Mouse (Mus musculus) hindbrain, postnatal 0 days (tissue): Measurements from ENCODE around the gene Qtrt2. TPM values are rescaled to one million over a fixed set of nuclear protein-coding genes. Genes with fewer than 3 reads are reported as not detected.

Experiments
- ATAC-seq: fragments of 200-750 bp; cut with Nextera tagmentation; 2 replicates; pipeline ENCODE4 v1.8.0; 2017; ENCODE audit warnings: mild to moderate bottlenecking, moderate TSS enrichment, moderate library complexity
- DNase-seq: peaks from one replicate; pipeline ENCODE4 v3.0.0-alpha.2; 2015; ENCODE audit warnings: low spot score
- H3K27ac ChIP-seq: fragments of 300-500 bp; sonication (generic); 2 replicates; pipeline ENCODE4 v1.5.1; 2014; ENCODE audit warnings: mild to moderate bottlenecking
- H3K27me3 ChIP-seq: fragments of 300-500 bp; sonication (generic); 2 replicates; pipeline ENCODE4 v1.6.1; 2014; ENCODE audit warnings: low read length, mixed read lengths; ENCODE audit not compliant: insufficient read depth
- H3K36me3 ChIP-seq: fragments of 300-500 bp; sonication (generic); 2 replicates; pipeline ENCODE4 v1.6.1; 2014; ENCODE audit warnings: low read length, mixed read lengths; ENCODE audit not compliant: insufficient read depth
- H3K4me1 ChIP-seq: fragments of 300-500 bp; sonication (generic); 2 replicates; pipeline ENCODE4 v1.6.1; 2014; ENCODE audit warnings: antibody characterized with exemption, low read length, mixed read lengths; ENCODE audit not compliant: insufficient read depth
- H3K4me2 ChIP-seq: fragments of 300-500 bp; sonication (generic); 2 replicates; pipeline ENCODE4 v1.6.1; 2014; ENCODE audit warnings: low read depth, mild to moderate bottlenecking, low read length, moderate library complexity, mixed read lengths
- H3K4me3 ChIP-seq: fragments of 300-500 bp; sonication (generic); 2 replicates; pipeline ENCODE4 v1.5.1; 2014; ENCODE audit warnings: low read length
- H3K9ac ChIP-seq: fragments of 300-500 bp; sonication (generic); replicated peaks from 2 replicates; pipeline ENCODE4 v1.6.1; 2014; ENCODE audit warnings: mild to moderate bottlenecking, low read length, moderate library complexity, mixed read lengths
- H3K9me3 ChIP-seq: fragments of 300-500 bp; sonication (generic); 2 replicates; pipeline ENCODE4 v1.6.1; 2016; ENCODE audit warnings: low read length, mixed read lengths
- CTCF ChIP-seq: IDR thresholded peaks from 2 replicates; pipeline ENCODE4 v1.5.1; 2016; ENCODE audit warnings: antibody characterized with exemption, control low read depth, low read depth
- WGBS: fragments of 180-500 bp; shearing (Covaris S2); extraction: QIAGEN DNeasy Blood & Tissue Kit; methylation state at CpG from one replicate; pipeline ENCODE4 v1.1.7; 2014; 5-methylcytosine and 5-hydroxymethylcytosine counted together
- polyA plus RNA-seq: library from polyadenylated mRNA; unstranded; fragments of >200 nt; fragmentation: Nextera tagmentation; extraction: Ambion mirVana; gene quantifications from 2 replicates; pipeline ENCODE4 v1.2.1, GENCODE M21; 2015
- total RNA-seq: library from RNA; depleted of rRNA; stranded (reverse); fragments of >200 nt; gene quantifications from 2 replicates; pipeline ENCODE4 v1.2.3, GENCODE M21; 2014

Qtrt2 gene
- total and polyA plus RNA-seq, 2 experiments from 2014 or later = 11.3 to 29.7 TPM

- 60% methylated on average over 13 of the region's 13 CpGs for WGBS
- ATAC-seq (peak; percentile 86), DNase-seq (peak; percentile 50)
- Histone ChIP-seq H3K4me1 (no peaks in the 10 kb centered on the region), H3K4me3 (no peak overlapping the region), H3K27ac (peak overlapping the region; percentile 21; the same call in 1 of the 2 replicates), H3K27me3 (no peaks in the 10 kb centered on the region), H3K9me3 (no peaks in the 10 kb centered on the region), H3K4me2 (no peak overlapping the region), H3K36me3 (no peaks in the 10 kb centered on the region), H3K9ac (no peak overlapping the region)
- TF ChIP-seq CTCF = no peak
These were observed 39.3 kb upstream of the Qtrt2 start for GRCm38 (mm10) chr16:43965781-43966389.

- ATAC-seq = no peak
- H3K27ac ChIP-seq = no peak overlapping the region
- no peaks in the 10 kb centered on the region for H3K9me3 ChIP-seq
- 60% methylated on average over 3 of the region's 3 CpGs for WGBS
- no peak overlapping the region for H3K4me2 ChIP-seq
- H3K27me3 ChIP-seq = no peaks in the 10 kb centered on the region
- H3K4me3 ChIP-seq = no peak overlapping the region
- no peak for DNase-seq
- no peaks in the 10 kb centered on the region for H3K36me3 ChIP-seq
- no peak overlapping the region for H3K9ac ChIP-seq
- H3K4me1 ChIP-seq = no peaks in the 10 kb centered on the region
- TF ChIP-seq CTCF = no peak
These were observed 37.2 kb upstream of the Qtrt2 start for GRCm38 (mm10) chr16:43963780-43964179.

- ATAC-seq (no peak), DNase-seq (no peak)
- Histone ChIP-seq H3K27me3 (no peaks in the 10 kb centered on the region), H3K27ac (no peak overlapping the region), H3K4me2 (no peak overlapping the region), H3K4me1 (no peaks in the 10 kb centered on the region), H3K36me3 (no peaks in the 10 kb centered on the region), H3K9ac (no peak overlapping the region), H3K9me3 (no peaks in the 10 kb centered on the region), H3K4me3 (no peak overlapping the region)
- TF ChIP-seq CTCF = no peak
- WGBS = 90% methylated on average over 9 of the region's 9 CpGs
These were observed 36.7 kb upstream of the Qtrt2 start for GRCm38 (mm10) chr16:43963291-43963690.

- Histone ChIP-seq H3K4me3 (no peak overlapping the region), H3K27me3 (no peaks in the 10 kb centered on the region), H3K9ac (no peak overlapping the region), H3K27ac (no peak overlapping the region), H3K4me1 (no peaks in the 10 kb centered on the region), H3K4me2 (no peak overlapping the region), H3K9me3 (no peaks in the 10 kb centered on the region), H3K36me3 (no peaks in the 10 kb centered on the region)
- TF ChIP-seq CTCF = no peak
- DNase-seq (no peak), ATAC-seq (no peak)
- 89% methylated on average over 4 of the region's 4 CpGs for WGBS
These were observed 31.4 kb upstream of the Qtrt2 start for GRCm38 (mm10) chr16:43958038-43958437.

- Histone ChIP-seq H3K9me3 (no peaks in the 10 kb centered on the region), H3K9ac (no peak overlapping the region), H3K4me2 (no peak overlapping the region), H3K36me3 (no peaks in the 10 kb centered on the region), H3K4me3 (no peak overlapping the region), H3K27me3 (no peaks in the 10 kb centered on the region), H3K27ac (no peak overlapping the region), H3K4me1 (no peaks in the 10 kb centered on the region)
- ATAC-seq = no peak
- TF ChIP-seq CTCF = no peak
- 83% methylated on average over 6 of the region's 6 CpGs for WGBS
- no peak for DNase-seq
These were observed 28.3 kb upstream of the Qtrt2 start for GRCm38 (mm10) chr16:43954913-43955312.

GRCm38 (mm10) chr16:43951591-43951990 is 25.0 kb upstream of the Qtrt2 start:
- Histone ChIP-seq H3K36me3 (no peaks in the 10 kb centered on the region), H3K4me2 (no peak overlapping the region), H3K9ac (no peak overlapping the region), H3K9me3 (no peaks in the 10 kb centered on the region), H3K4me1 (no peaks in the 10 kb centered on the region), H3K4me3 (no peak overlapping the region), H3K27me3 (no peaks in the 10 kb centered on the region), H3K27ac (no peak overlapping the region)
- no peak for TF ChIP-seq CTCF
- ATAC-seq = no peak
- WGBS = 84% methylated on average over 4 of the region's 4 CpGs
- DNase-seq = no peak

GRCm38 (mm10) chr16:43945869-43946268 is 19.3 kb upstream of the Qtrt2 start:
- DNase-seq = no peak
- no peak overlapping the region for H3K4me3 ChIP-seq
- 65% methylated on average over 3 of the region's 3 CpGs for WGBS
- H3K27me3 ChIP-seq = no peaks in the 10 kb centered on the region
- ATAC-seq = no peak
- H3K36me3 ChIP-seq = no peaks in the 10 kb centered on the region
- no peak overlapping the region for H3K4me2 ChIP-seq
- H3K27ac ChIP-seq = no peak overlapping the region
- no peak overlapping the region for H3K9ac ChIP-seq
- TF ChIP-seq CTCF = no peak
- H3K4me1 ChIP-seq = no peaks in the 10 kb centered on the region
- H3K9me3 ChIP-seq = no peaks in the 10 kb centered on the region
